Mouse (Mus musculus) neural tube, embryonic 11.5 days (tissue): ENCODE data around the gene Olfr92. TPM values are rescaled to one million over a fixed set of nuclear protein-coding genes. Genes with fewer than 3 reads are reported as not detected.
"Not testable (repeated sequence)": the region's sequence is repeated elsewhere in the genome, so short reads cannot be mapped to it uniquely, and the experiment has no call there.

Source experiments
- ATAC-seq: fragments of 200-750 bp; cut with Nextera tagmentation; 2 replicates; pipeline ENCODE4 v1.8.0; 2017; ENCODE audit warnings: moderate number of reproducible peaks, mild to moderate bottlenecking, moderate TSS enrichment, moderate library complexity; ENCODE audit not compliant: insufficient read depth, low FRiP score, low TSS enrichment
- DNase-seq: peaks from one replicate; pipeline ENCODE4 v3.0.0-alpha.2; 2015; ENCODE audit warnings: low spot score
- H3K27ac ChIP-seq: fragments of 300-500 bp; sonication (generic); 2 replicates; pipeline ENCODE4 v1.5.1; 2014; ENCODE audit warnings: low read depth, mild to moderate bottlenecking, low read length
- H3K27me3 ChIP-seq: fragments of 300-500 bp; sonication (generic); 2 replicates; pipeline ENCODE4 v1.6.1; 2014; ENCODE audit warnings: mild to moderate bottlenecking, low read length, mixed read lengths; ENCODE audit not compliant: control insufficient read depth, insufficient read depth
- H3K36me3 ChIP-seq: fragments of 300-500 bp; sonication (generic); 2 replicates; pipeline ENCODE4 v1.6.1; 2014; ENCODE audit warnings: mild to moderate bottlenecking, low read length, moderate library complexity, mixed read lengths; ENCODE audit not compliant: control insufficient read depth, insufficient read depth
- H3K4me1 ChIP-seq: fragments of 300-500 bp; sonication (generic); 2 replicates; pipeline ENCODE4 v1.6.1; 2014; ENCODE audit warnings: low read length, mixed read lengths; ENCODE audit not compliant: control insufficient read depth, insufficient read depth
- H3K4me2 ChIP-seq: fragments of 300-500 bp; sonication (generic); 2 replicates; pipeline ENCODE4 v1.6.1; 2014; ENCODE audit warnings: low read depth, mild to moderate bottlenecking, moderate library complexity
- H3K4me3 ChIP-seq: fragments of 300-500 bp; sonication (generic); 2 replicates; pipeline ENCODE4 v1.5.1; 2014; ENCODE audit warnings: low read depth, low read length
- H3K9ac ChIP-seq: fragments of 300-500 bp; sonication (generic); 2 replicates; pipeline ENCODE4 v1.6.1; 2014; ENCODE audit warnings: mild to moderate bottlenecking, low read length
- H3K9me3 ChIP-seq: fragments of 300-500 bp; sonication (generic); 2 replicates; pipeline ENCODE4 v1.6.1; 2016; ENCODE audit warnings: low read length; ENCODE audit not compliant: control insufficient read depth
- WGBS: fragments of 180-500 bp; shearing (Covaris S2); extraction: QIAGEN DNeasy Blood & Tissue Kit; methylation state at CpG from one replicate; pipeline ENCODE4 v1.1.7; 2014; 5-methylcytosine and 5-hydroxymethylcytosine counted together
- polyA plus RNA-seq: library from polyadenylated mRNA; unstranded; fragments of >200 nt; fragmentation: Nextera tagmentation; extraction: Ambion mirVana; gene quantifications from 2 replicates; pipeline ENCODE4 v1.2.1, GENCODE M21; 2014

Olfr92 gene
- not detected in 2 replicates for polyA plus RNA-seq

GRCm38 (mm10) chr17:37119988-37120387 is at the start of gene Olfr92:
Olfr92 (minus strand) TSS chr17:37120088.
- H3K4me2 ChIP-seq = no peak within 1 kb of the TSS
- H3K9ac ChIP-seq = no peak within 1 kb of the TSS
- no peaks in the 10 kb centered on the region for H3K36me3 ChIP-seq
- H3K9me3 ChIP-seq = no peaks in the 10 kb centered on the region
- DNase-seq (no peak), ATAC-seq (no peak)
- no peaks in the 10 kb centered on the region for H3K27me3 ChIP-seq
- H3K4me1 ChIP-seq = no peaks in the 10 kb centered on the region
- H3K4me3 ChIP-seq = no peak within 1 kb of the TSS
- 89% methylated on average over 2 of the region's 2 CpGs for WGBS
- no peak within 1 kb of the TSS for H3K27ac ChIP-seq

- no peaks in the 10 kb centered on the region for H3K4me1 ChIP-seq
- DNase-seq (no peak), ATAC-seq (no peak)
- H3K9me3 ChIP-seq = no peaks in the 10 kb centered on the region
- no peak within 1 kb of the TSS for H3K9ac ChIP-seq
- H3K36me3 ChIP-seq = no peaks in the 10 kb centered on the region
- no peak within 1 kb of the TSS for H3K27ac ChIP-seq
- H3K27me3 ChIP-seq = no peaks in the 10 kb centered on the region
- H3K4me2 ChIP-seq = no peak within 1 kb of the TSS
- no peak within 1 kb of the TSS for H3K4me3 ChIP-seq
These were observed 41.5 kb upstream of the Olfr92 start, which contains the start of gene Olfr93 for GRCm38 (mm10) chr17:37161394-37161793. Olfr93 (minus strand) TSS chr17:37161494.

GRCm38 (mm10) chr17:37131366-37131765 is 11.5 kb upstream of the Olfr92 start:
- not testable (repeated sequence) for H3K9ac ChIP-seq, H3K27ac ChIP-seq, ATAC-seq, H3K4me2 ChIP-seq, H3K36me3 ChIP-seq, DNase-seq, H3K4me1 ChIP-seq, H3K9me3 ChIP-seq, H3K27me3 ChIP-seq, H3K4me3 ChIP-seq
- WGBS = 76% methylated on average over 4 of the region's 4 CpGs

GRCm38 (mm10) chr17:37098178-37098577 is 21.7 kb downstream of the Olfr92 start, which contains the start of gene Olfr91:
Olfr91 (minus strand) TSS chr17:37098278.
- no peak for DNase-seq
- H3K27ac ChIP-seq = no peak within 1 kb of the TSS
- 89% methylated on average over 1 of the region's 1 CpGs for WGBS

GRCm38 (mm10) chr17:37093289-37093688 is 26.6 kb downstream of the Olfr92 start:
- ATAC-seq (no peak), DNase-seq (no peak)
- Histone ChIP-seq H3K36me3 (no peaks in the 10 kb centered on the region), H3K27me3 (no peaks in the 10 kb centered on the region), H3K9ac (no peak overlapping the region), H3K4me2 (no peak overlapping the region), H3K27ac (no peak overlapping the region), H3K9me3 (no peaks in the 10 kb centered on the region), H3K4me3 (no peak overlapping the region), H3K4me1 (no peaks in the 10 kb centered on the region)
- WGBS = 86% methylated on average over 5 of the region's 5 CpGs

More at GRCm38 (mm10) chr17:37098178-37098577, 21.7 kb downstream of the Olfr92 start, which contains the start of gene Olfr91:
- no peaks in the 10 kb centered on the region for H3K9me3 ChIP-seq
- H3K9ac ChIP-seq = no peak within 1 kb of the TSS
- no peak for ATAC-seq
- no peaks in the 10 kb centered on the region for H3K36me3 ChIP-seq
- no peak within 1 kb of the TSS for H3K4me2 ChIP-seq
- H3K27me3 ChIP-seq = no peaks in the 10 kb centered on the region
- no peaks in the 10 kb centered on the region for H3K4me1 ChIP-seq
- no peak within 1 kb of the TSS for H3K4me3 ChIP-seq

- H3K9ac ChIP-seq = no peak overlapping the region
- H3K27me3 ChIP-seq = no peaks in the 10 kb centered on the region
- H3K27ac ChIP-seq = no peak overlapping the region
- H3K36me3 ChIP-seq = no peaks in the 10 kb centered on the region
- ATAC-seq (no peak), DNase-seq (no peak)
- H3K4me1 ChIP-seq = no peaks in the 10 kb centered on the region
- H3K4me2 ChIP-seq = no peak overlapping the region
- H3K4me3 ChIP-seq = no peak overlapping the region
- 77% methylated on average over 1 of the region's 1 CpGs for WGBS
- no peaks in the 10 kb centered on the region for H3K9me3 ChIP-seq
These were observed 27.7 kb downstream of the Olfr92 start for GRCm38 (mm10) chr17:37092198-37092597.

- Histone ChIP-seq H3K36me3 (no peaks in the 10 kb centered on the region), H3K4me1 (no peaks in the 10 kb centered on the region), H3K9ac (no peak within 1 kb of the TSS), H3K4me2 (no peak within 1 kb of the TSS), H3K27ac (no peak within 1 kb of the TSS), H3K4me3 (no peak within 1 kb of the TSS), H3K9me3 (no peaks in the 10 kb centered on the region), H3K27me3 (no peaks in the 10 kb centered on the region)
- DNase-seq = no peak
- no peak for ATAC-seq
These were observed 31.5 kb downstream of the Olfr92 start, which contains the start of gene Olfr90 for GRCm38 (mm10) chr17:37088399-37088798. Olfr90 (minus strand) TSS chr17:37088499.

GRCm38 (mm10) chr17:37085545-37085944 is 34.3 kb downstream of the Olfr92 start:
- Histone ChIP-seq H3K4me2 (no peak overlapping the region), H3K27ac (no peak overlapping the region), H3K9ac (no peak overlapping the region), H3K9me3 (no peaks in the 10 kb centered on the region), H3K4me3 (no peak overlapping the region), H3K27me3 (no peaks in the 10 kb centered on the region), H3K36me3 (no peaks in the 10 kb centered on the region), H3K4me1 (no peaks in the 10 kb centered on the region)
- ATAC-seq = no peak
- DNase-seq = no peak
- 83% methylated on average over 10 of the region's 10 CpGs for WGBS

- Histone ChIP-seq H3K36me3 (no peaks in the 10 kb centered on the region), H3K9me3 (no peaks in the 10 kb centered on the region), H3K9ac (no peak overlapping the region), H3K4me2 (no peak overlapping the region), H3K27me3 (no peaks in the 10 kb centered on the region), H3K4me1 (peaks cover 1% of the 10 kb centered on the region; the same call in 1 of the 2 replicates), H3K27ac (no peak overlapping the region), H3K4me3 (no peak overlapping the region)
- ATAC-seq = no peak
- DNase-seq = no peak
- 69% methylated on average over 5 of the region's 5 CpGs for WGBS
These were observed 35.3 kb downstream of the Olfr92 start for GRCm38 (mm10) chr17:37084632-37085031.
